Mouse (Mus musculus) olfactory bulb, adult 2 months (tissue): ENCODE measurements around the gene St3gal4.

Source experiments
- CTCF ChIP-seq: fragments of 200-500 bp; IDR thresholded peaks from 2 replicates; pipeline ENCODE4 v1.5.1; 2012; ENCODE audit warnings: low read depth, mild to moderate bottlenecking, low read length, moderate library complexity; ENCODE audit not compliant: insufficient read depth
- POLR2A ChIP-seq: fragments of 200-500 bp; IDR thresholded peaks from 2 replicates; pipeline ENCODE4 v1.6.1; 2012; ENCODE audit warnings: mild to moderate bottlenecking, low read depth, low read length, moderate library complexity; ENCODE audit not compliant: insufficient read depth

GRCm38 (mm10) chr9:35055528-35056330 lies 63.3 kb downstream of the St3gal4 start:
- no peak for TF ChIP-seq POLR2A
- no peak for TF ChIP-seq CTCF
